Mouse (Mus musculus) heart, postnatal 0 days (tissue): ENCODE data around the gene Mad1l1. TPM values are rescaled to one million over a fixed set of nuclear protein-coding genes. Genes with fewer than 3 reads are reported as not detected.

Source experiments
- ATAC-seq: fragments of 200-750 bp; cut with Nextera tagmentation; 2 replicates; pipeline ENCODE4 v1.8.0; 2017; ENCODE audit warnings: low read depth, moderate number of reproducible peaks, moderate library complexity; ENCODE audit not compliant: insufficient read depth
- DNase-seq: peaks from one replicate; pipeline ENCODE4 v3.0.0-alpha.2; 2016; ENCODE audit warnings: low spot score
- H3K27ac ChIP-seq: fragments of 300-500 bp; sonication (generic); 2 replicates; pipeline ENCODE4 v1.5.1; 2014; ENCODE audit warnings: low read depth, mild to moderate bottlenecking
- H3K27me3 ChIP-seq: fragments of 300-500 bp; sonication (generic); 2 replicates; pipeline ENCODE4 v1.6.1; 2014; ENCODE audit warnings: low read length, mixed read lengths; ENCODE audit not compliant: control insufficient read depth, insufficient read depth
- H3K36me3 ChIP-seq: fragments of 300-500 bp; sonication (generic); replicated peaks from 2 replicates; pipeline ENCODE4 v1.6.1; 2014; ENCODE audit warnings: low read length, mixed read lengths; ENCODE audit not compliant: control insufficient read depth, insufficient read depth
- H3K4me1 ChIP-seq: fragments of 300-500 bp; sonication (generic); 2 replicates; pipeline ENCODE4 v1.6.1; 2014; ENCODE audit warnings: antibody characterized with exemption; ENCODE audit not compliant: control insufficient read depth, insufficient read depth
- H3K4me2 ChIP-seq: fragments of 300-500 bp; sonication (generic); 2 replicates; pipeline ENCODE4 v1.6.1; 2014; ENCODE audit warnings: low read depth, mild to moderate bottlenecking, low read length, moderate library complexity
- H3K4me3 ChIP-seq: fragments of 300-500 bp; sonication (generic); 2 replicates; pipeline ENCODE4 v1.5.1; 2014; ENCODE audit warnings: low read depth, low read length
- H3K9ac ChIP-seq: fragments of 300-500 bp; sonication (generic); replicated peaks from 2 replicates; pipeline ENCODE4 v1.6.1; 2014; ENCODE audit warnings: low read depth, low read length, mixed read lengths
- H3K9me3 ChIP-seq: fragments of 300-500 bp; sonication (generic); replicated peaks from 2 replicates; pipeline ENCODE4 v1.6.1; 2016; ENCODE audit warnings: low read length; ENCODE audit not compliant: control insufficient read depth
- CTCF ChIP-seq: IDR thresholded peaks from 2 replicates; pipeline ENCODE4 v1.5.1; 2016; ENCODE audit warnings: antibody characterized with exemption, control low read depth, low read depth
- EP300 ChIP-seq: IDR thresholded peaks from 2 replicates; pipeline ENCODE4 v1.6.1; 2016; ENCODE audit warnings: antibody characterized with exemption, low read depth
- whole genome bisulfite sequencing: fragments of 180-500 bp; shearing (Covaris S2); extraction: QIAGEN DNeasy Blood & Tissue Kit; methylation state at CpG from one replicate; pipeline ENCODE4 v1.1.7; 2014; 5-methylcytosine and 5-hydroxymethylcytosine counted together
- polyA plus RNA-seq: library from polyadenylated mRNA; unstranded; fragments of >200 nt; fragmentation: Nextera tagmentation; extraction: Ambion mirVana; gene quantifications from 2 replicates; pipeline ENCODE4 v1.2.1, GENCODE M21; 2015
- total RNA-seq: library from RNA; depleted of rRNA; stranded (reverse); fragments of >200 nt; gene quantifications from 2 replicates; pipeline ENCODE4 v1.2.3, GENCODE M21; 2014; ENCODE audit warnings: low replicate concordance

The Mad1l1 gene
- total and polyA plus RNA-seq, 2 experiments from 2014 or later, result 15.1 to 20.6 TPM

DNA sequence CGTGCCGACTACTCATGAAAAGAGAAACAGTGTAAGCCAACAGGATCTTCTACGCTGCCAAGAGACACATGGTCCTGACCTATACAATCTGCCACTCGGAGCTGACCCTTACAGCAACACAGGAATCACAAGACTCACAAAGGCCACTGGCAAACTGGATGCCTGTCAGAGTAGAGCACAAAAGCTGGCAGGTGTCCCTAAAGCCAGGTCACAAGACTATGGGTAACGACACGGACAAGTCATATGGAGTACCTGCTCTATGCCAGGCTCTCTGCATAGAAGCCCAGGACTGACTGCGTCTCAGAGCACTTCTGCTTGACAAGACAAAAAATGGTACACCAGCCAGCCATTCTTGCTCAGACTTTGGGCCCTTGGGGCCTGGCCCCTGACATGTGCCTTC, 234.1 kb downstream of the Mad1l1 start:
- 73% methylated on average over 7 of the region's 7 CpGs for WGBS
- H3K9ac ChIP-seq, result no peak overlapping the region
- H3K4me1 ChIP-seq, result no peaks in the 10 kb centered on the region

DNA sequence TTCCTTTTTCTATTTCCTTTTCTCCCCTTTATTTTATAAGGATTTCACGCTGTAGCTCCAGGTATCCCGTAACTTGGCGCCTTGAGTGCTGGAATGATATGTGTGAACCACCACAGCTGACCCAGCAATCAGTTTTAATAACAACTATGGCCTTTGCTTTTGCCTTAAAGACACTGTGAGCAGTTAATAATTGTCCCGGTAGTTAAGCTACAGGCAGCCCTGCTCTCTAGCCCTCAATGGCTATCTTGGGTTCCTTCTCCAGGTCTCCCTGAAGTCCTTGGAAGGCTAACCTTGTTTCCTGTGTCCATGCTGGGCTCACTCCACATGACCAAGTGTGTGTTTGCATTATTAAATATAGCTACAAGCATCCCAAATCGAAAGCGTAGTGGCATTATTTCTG, 237.0 kb downstream of the Mad1l1 start:
- H3K9me3 ChIP-seq, result no peaks in the 10 kb centered on the region
- no peaks in the 10 kb centered on the region for H3K4me1 ChIP-seq
- H3K27ac ChIP-seq, result no peak overlapping the region
- 96% methylated on average over 6 of the region's 6 CpGs for whole genome bisulfite sequencing
- no peak for DNase-seq
- no peaks in the 10 kb centered on the region for H3K27me3 ChIP-seq
- no peak for ATAC-seq
- no peak overlapping the region for H3K9ac ChIP-seq
- no peak overlapping the region for H3K4me3 ChIP-seq
- peaks cover 8% of the 10 kb centered on the region; the same call in 1 of the 2 replicates for H3K36me3 ChIP-seq
- H3K4me2 ChIP-seq, result no peak overlapping the region
- no peak for TF ChIP-seq CTCF
- TF ChIP-seq EP300, result no peak

More for the DNA sequence above, 234.1 kb downstream of the Mad1l1 start:
- Histone ChIP-seq H3K27me3 (no peaks in the 10 kb centered on the region), H3K9me3 (no peaks in the 10 kb centered on the region), H3K36me3 (peaks cover 8% of the 10 kb centered on the region; the same call in 1 of the 2 replicates), H3K4me3 (no peak overlapping the region), H3K27ac (no peak overlapping the region), H3K4me2 (no peak overlapping the region)
- ATAC-seq (no peak), DNase-seq (no peak)
- no peak for TF ChIP-seq EP300
- TF ChIP-seq CTCF, result no peak

DNA sequence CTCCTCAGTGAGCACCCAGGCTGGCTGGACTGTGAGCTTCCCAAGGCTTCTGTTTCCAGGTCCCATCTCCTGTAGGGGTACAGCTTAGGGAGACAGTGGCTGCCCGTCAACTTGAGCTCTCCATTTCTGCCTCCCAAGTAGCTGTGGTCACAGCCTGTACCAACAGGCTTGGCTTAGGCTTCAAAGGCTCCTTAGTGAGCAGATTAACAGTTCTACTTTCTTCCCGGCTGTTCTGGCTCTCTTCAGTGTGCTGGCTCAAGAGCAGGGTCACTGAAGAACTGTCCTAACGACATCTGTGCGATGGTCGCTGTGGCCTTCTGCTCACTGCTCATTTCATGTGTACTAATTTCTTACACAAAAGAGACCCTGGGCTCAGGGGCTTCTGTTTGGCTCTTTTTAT, 237.4 kb downstream of the Mad1l1 start:
- no peak for DNase-seq
- no peaks in the 10 kb centered on the region for H3K9me3 ChIP-seq
- no peaks in the 10 kb centered on the region for H3K27me3 ChIP-seq
- H3K36me3 ChIP-seq, result peaks cover 8% of the 10 kb centered on the region; the same call in 1 of the 2 replicates
- ATAC-seq, result no peak
- H3K9ac ChIP-seq, result no peak overlapping the region
- no peak overlapping the region for H3K4me3 ChIP-seq
- 87% methylated on average over 5 of the region's 5 CpGs for WGBS
- TF ChIP-seq CTCF (no peak), EP300 (no peak)
- no peaks in the 10 kb centered on the region for H3K4me1 ChIP-seq
- no peak overlapping the region for H3K27ac ChIP-seq
- no peak overlapping the region for H3K4me2 ChIP-seq

DNA sequence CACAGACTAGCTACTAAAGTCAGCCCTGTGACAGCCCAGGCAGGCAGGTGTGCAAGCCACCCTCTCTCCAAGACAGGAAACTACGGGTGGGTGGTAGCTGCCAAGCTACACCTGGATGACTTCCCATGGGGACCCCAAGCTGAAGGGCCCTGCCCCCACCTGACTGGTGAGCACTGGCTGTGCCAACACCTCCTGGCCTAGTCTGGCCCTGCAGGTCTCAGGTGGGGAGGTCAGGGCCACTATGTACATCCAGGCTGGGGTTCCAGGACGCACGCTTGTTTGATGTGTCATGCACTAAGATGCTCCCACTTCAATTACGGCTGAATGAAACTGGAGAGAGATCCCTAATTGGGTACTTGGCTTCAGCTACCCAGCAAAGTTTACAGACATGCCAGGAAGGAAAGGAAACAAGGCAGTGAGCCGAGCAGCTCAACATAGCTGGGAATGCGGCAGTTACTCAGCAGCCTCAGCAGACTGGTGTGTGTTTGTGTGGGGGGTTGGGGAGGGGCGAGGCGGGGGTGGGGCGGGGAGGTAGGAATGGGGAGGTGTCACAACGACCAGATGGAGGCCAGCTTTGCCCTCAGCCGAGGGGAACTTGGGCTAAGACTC, 239.0 kb downstream of the Mad1l1 start:
- Histone ChIP-seq H3K9ac (no peak overlapping the region), H3K27ac (no peak overlapping the region), H3K4me2 (no peak overlapping the region), H3K27me3 (no peaks in the 10 kb centered on the region), H3K4me1 (no peaks in the 10 kb centered on the region), H3K9me3 (no peaks in the 10 kb centered on the region), H3K4me3 (no peak overlapping the region), H3K36me3 (0 out of 2 replicates have a peak, but pooled peaks cover 3% of the 10 kb centered on the region)
- no peak for TF ChIP-seq EP300
- TF ChIP-seq CTCF, result no peak
- WGBS, result 52% methylated on average over 11 of the region's 11 CpGs
- DNase-seq, result no peak
- no peak for ATAC-seq

DNA sequence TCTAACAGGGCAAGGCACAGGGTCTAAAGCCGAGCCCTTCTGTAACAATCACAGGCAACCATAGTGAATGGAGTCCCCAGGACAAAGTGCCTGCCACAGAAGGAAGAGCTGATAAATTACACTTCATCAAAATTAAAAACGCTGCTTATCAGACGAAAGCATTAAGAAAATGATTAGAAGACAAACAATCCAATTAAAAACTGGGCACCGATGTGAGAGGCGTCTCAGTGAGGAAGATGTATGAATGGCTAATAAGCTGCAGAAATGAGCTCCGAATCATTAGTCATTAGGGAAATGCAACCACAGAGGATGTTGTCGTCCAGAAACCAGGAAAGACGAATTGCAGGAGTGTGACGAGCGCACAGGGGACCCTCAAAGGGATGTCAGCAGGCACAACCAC, 240.3 kb downstream of the Mad1l1 start:
- no peak for ATAC-seq
- WGBS, result 83% methylated on average over 10 of the region's 10 CpGs
- no peak for DNase-seq

DNA sequence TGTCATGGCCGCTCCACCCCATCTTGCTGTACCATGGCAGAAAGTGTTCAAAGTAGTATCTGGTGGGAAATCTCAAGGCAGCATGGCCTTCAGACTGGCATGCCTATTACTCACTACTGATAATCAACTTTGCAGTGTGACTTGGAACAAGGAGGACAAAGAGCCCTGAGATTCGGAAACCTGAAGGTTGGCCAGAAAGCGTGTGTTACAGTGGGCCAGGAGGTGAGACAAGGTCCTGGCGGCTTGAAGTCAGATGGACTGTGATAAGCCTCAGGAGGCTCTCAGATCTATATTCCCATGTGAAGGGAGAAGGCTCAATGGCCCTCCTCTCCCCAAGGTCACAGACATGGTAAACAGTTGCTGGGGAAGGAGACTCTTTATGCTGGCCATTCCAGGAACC, 241.8 kb downstream of the Mad1l1 start:
- H3K4me3 ChIP-seq, result no peak overlapping the region
- no peaks in the 10 kb centered on the region for H3K9me3 ChIP-seq
- no peak for ATAC-seq
- H3K4me1 ChIP-seq, result no peaks in the 10 kb centered on the region
- no peaks in the 10 kb centered on the region for H3K27me3 ChIP-seq
- no peak for DNase-seq
- TF ChIP-seq EP300 (no peak), CTCF (no peak)
- H3K9ac ChIP-seq, result no peak overlapping the region
- WGBS, result 90% methylated on average over 4 of the region's 4 CpGs
- H3K36me3 ChIP-seq, result 0 out of 2 replicates have a peak, but pooled peaks cover under 1% of the 10 kb centered on the region
- H3K27ac ChIP-seq, result no peak overlapping the region
- no peak overlapping the region for H3K4me2 ChIP-seq

More for the DNA sequence above, 240.3 kb downstream of the Mad1l1 start:
- Histone ChIP-seq H3K4me3 (no peak overlapping the region), H3K36me3 (0 out of 2 replicates have a peak, but pooled peaks cover 3% of the 10 kb centered on the region), H3K27me3 (no peaks in the 10 kb centered on the region), H3K27ac (no peak overlapping the region), H3K9me3 (no peaks in the 10 kb centered on the region), H3K9ac (no peak overlapping the region), H3K4me2 (no peak overlapping the region), H3K4me1 (no peaks in the 10 kb centered on the region)
- TF ChIP-seq EP300 (no peak), CTCF (no peak)
